Mouse (Mus musculus) small intestine, adult 2 months (tissue): Measurements from ENCODE around the gene Cacna2d4. TPM values are rescaled to one million over a fixed set of nuclear protein-coding genes. Genes with fewer than 3 reads are reported as not detected.
A peak's percentile ranks its signal among the peaks of the same experiment; 100 is the strongest.

ENCODE experiments used
- H3K27ac ChIP-seq: fragments of 200-500 bp; 2 replicates; pipeline ENCODE4 v1.5.1; 2012; ENCODE audit warnings: low read depth, low read length, control low read depth, inconsistent platforms; ENCODE audit not compliant: insufficient read depth
- H3K27me3 ChIP-seq: fragments of 200-500 bp; 2 replicates; pipeline ENCODE4 v1.6.1; 2012; ENCODE audit warnings: mild to moderate bottlenecking, moderate library complexity, low read length, inconsistent platforms; ENCODE audit not compliant: control insufficient read depth, insufficient read depth
- H3K36me3 ChIP-seq: fragments of 200-500 bp; 2 replicates; pipeline ENCODE4 v1.6.1; 2012; ENCODE audit warnings: mild to moderate bottlenecking, low read length, control low read depth, inconsistent platforms; ENCODE audit not compliant: control insufficient read depth, insufficient read depth
- H3K4me1 ChIP-seq: fragments of 200-500 bp; 2 replicates; pipeline ENCODE4 v1.6.1; 2012; ENCODE audit warnings: low read length, inconsistent platforms, mixed read lengths; ENCODE audit not compliant: control insufficient read depth, insufficient read depth, insufficient read length
- H3K4me3 ChIP-seq: fragments of 200-500 bp; 2 replicates; pipeline ENCODE4 v1.5.1; 2012; ENCODE audit warnings: low read depth, mild to moderate bottlenecking, control low read depth, inconsistent platforms, low read length, moderate library complexity
- CTCF ChIP-seq: fragments of 200-500 bp; IDR thresholded peaks from 2 replicates; pipeline ENCODE4 v1.5.1; 2012; ENCODE audit warnings: low read depth, mild to moderate bottlenecking, control low read depth, inconsistent platforms, low read length, moderate library complexity, mixed read lengths; ENCODE audit not compliant: insufficient replicate concordance, insufficient read length; ENCODE audit errors: extremely low read depth
- POLR2A ChIP-seq: fragments of 200-500 bp; IDR thresholded peaks from 2 replicates; pipeline ENCODE4 v1.6.1; 2012; ENCODE audit warnings: low read depth, mild to moderate bottlenecking, control low read depth, inconsistent platforms, low read length, moderate library complexity
- WGBS: fragments of 180-500 bp; shearing (Covaris S2); methylation state at CpG from one replicate; pipeline ENCODE4 v1.1.7; 2018; 5-methylcytosine and 5-hydroxymethylcytosine counted together
- polyA plus RNA-seq: library from polyadenylated mRNA; depleted of rRNA; stranded (reverse); fragments of >200 nt; gene quantifications from 2 replicates; pipeline ENCODE4 v1.2.3, GENCODE M21; 2012

Gene Cacna2d4
- polyA plus RNA-seq, 1 experiment: 0.32 TPM

DNA sequence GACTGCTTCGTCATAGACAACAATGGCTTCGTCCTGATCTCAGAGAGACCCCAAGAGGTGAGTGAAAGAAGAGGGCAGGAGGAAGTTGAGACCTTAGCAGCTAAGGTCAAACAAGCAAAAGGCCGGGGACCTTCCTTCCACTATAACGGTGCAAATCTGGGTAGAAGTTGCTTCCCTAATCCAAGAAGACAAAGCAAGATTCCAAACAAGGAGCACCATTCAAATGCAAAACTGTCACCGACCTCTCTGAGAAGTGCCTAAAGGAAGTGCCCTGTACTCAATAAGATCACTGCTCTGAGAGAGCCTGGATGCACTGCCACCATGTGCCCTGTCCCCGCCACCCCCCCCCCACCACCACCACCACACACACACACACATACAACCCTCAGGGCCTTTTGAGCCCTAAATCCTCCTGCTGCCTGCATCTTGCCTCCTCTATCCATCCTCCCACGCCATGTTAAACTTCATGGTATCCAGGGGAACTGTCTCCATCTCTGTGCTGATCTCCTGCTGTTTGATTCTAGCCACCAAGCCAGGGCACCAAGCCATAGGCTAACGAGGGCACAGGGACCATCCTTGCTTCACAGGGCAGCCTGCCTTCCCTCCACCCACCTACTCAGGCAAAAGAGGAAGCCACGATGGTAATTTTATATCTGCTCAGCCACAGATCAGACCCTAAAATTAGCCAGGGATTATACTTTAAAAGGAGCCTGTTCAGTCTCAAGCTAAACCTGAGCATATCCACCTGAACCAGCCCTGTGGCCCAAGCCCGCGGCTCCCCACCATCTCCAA, 102.0 kb downstream of the Cacna2d4 start:
- Histone ChIP-seq H3K27me3 (no peaks in the 10 kb centered on the region), H3K4me1 (no peaks in the 10 kb centered on the region), H3K4me3 (no peak overlapping the region), H3K27ac (no peak overlapping the region), H3K36me3 (no peaks in the 10 kb centered on the region)
- TF ChIP-seq CTCF (no peak), POLR2A (no peak)
- WGBS: 52% methylated on average over 11 of the region's 11 CpGs

DNA sequence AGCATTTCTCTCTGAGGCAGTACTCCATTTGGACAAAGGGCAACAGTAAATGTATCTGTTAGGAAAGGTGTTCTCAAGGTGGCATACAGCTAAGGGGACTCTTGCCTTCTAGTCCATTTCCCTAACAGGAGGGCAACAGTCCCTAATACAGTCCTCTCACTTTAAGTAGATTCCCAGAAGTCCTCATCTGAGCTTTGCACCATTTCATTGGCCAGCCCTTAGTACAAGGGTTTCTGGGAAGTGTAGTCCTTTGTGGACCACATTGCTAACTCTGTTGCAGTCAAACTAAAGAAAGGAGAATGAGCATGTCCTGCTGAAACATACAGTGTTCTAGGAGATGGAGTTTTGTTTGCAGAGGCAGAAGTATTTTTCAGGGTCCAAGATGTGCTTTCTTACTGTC, 105.1 kb downstream of the Cacna2d4 start:
- H3K27ac ChIP-seq: no peak overlapping the region
- no peaks in the 10 kb centered on the region for H3K36me3 ChIP-seq
- H3K4me3 ChIP-seq: no peak overlapping the region
- TF ChIP-seq POLR2A (no peak), CTCF (no peak)
- H3K27me3 ChIP-seq: no peaks in the 10 kb centered on the region
- H3K4me1 ChIP-seq: no peaks in the 10 kb centered on the region

DNA sequence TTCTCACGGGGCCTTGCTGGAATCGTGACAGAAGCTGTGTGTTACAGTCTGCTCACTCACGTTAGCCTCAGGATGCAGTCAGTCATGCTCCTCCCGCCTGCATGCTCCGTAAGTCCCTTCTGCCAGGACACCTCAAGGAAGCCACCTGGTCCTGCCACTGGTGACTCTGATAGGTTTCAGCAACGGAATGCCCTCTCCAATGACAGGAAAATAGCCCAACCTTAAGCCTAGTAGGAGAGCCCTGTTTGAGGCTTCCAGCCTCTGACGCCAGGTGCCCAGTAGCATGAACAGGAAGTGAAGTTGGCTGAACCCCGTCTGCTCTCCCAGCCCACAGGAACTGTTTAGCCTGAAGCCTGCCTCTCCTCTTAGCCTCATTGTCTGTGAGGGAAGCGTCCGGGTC, 109.9 kb downstream of the Cacna2d4 start:
- H3K4me3 ChIP-seq: 0 out of 2 replicates have a peak overlapping the region, but pooled peaks have one; percentile 16
- no peaks in the 10 kb centered on the region for H3K36me3 ChIP-seq
- no peaks in the 10 kb centered on the region for H3K27me3 ChIP-seq
- no peak overlapping the region for H3K27ac ChIP-seq
- no peak for TF ChIP-seq POLR2A
- TF ChIP-seq CTCF: no peak
- no peaks in the 10 kb centered on the region for H3K4me1 ChIP-seq
- WGBS: 37% methylated on average over 10 of the region's 10 CpGs

DNA sequence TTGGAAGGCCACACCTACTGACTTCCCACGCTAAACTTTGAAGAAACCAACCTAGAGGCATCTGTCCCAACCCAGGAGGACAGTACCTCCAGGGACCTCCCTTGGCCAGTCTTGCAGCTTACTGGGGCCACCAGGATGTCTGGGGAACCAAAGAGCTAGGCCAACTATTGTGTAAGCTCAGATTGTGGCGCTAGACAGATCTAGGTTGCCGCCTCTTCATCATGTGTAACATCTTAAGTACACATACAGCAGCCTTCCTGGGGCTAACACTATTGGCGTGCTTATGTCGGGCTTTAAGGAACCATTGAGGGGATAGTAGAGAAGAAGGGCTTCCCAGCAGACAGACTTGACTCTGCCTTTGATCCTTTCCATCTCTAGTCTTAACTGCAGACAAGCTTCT, 111.5 kb downstream of the Cacna2d4 start:
- Histone ChIP-seq H3K4me1 (no peaks in the 10 kb centered on the region), H3K27me3 (no peaks in the 10 kb centered on the region), H3K27ac (no peak overlapping the region), H3K4me3 (no peak overlapping the region), H3K36me3 (no peaks in the 10 kb centered on the region)
- no peak for TF ChIP-seq CTCF
- TF ChIP-seq POLR2A: no peak
- WGBS: 56% methylated on average over 5 of the region's 5 CpGs

DNA sequence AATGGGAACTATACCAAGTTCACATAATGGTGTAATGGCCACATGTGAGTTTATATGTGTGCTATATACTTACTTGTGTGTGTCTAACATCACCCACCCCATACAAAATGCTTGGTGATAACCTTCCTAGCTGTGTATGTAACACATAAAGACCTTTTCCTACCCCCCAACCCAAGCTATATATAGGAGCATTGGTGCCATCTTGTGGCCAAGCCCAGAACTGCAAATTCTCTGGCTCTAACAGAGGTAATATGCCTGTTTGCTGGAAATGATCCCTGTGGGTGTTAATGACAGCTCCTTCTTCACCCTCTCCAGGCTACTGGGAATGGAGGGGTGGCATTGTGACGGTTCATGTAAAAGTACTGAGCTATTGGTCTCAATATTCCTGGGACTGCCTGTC, 111.9 kb downstream of the Cacna2d4 start:
- Histone ChIP-seq H3K36me3 (0 out of 2 replicates have a peak, but pooled peaks cover 1% of the 10 kb centered on the region), H3K4me1 (no peaks in the 10 kb centered on the region), H3K27ac (no peak overlapping the region), H3K27me3 (no peaks in the 10 kb centered on the region), H3K4me3 (no peak overlapping the region)
- TF ChIP-seq CTCF (peak; percentile 18; the same call in 1 of the 2 replicates), POLR2A (no peak)
- 3% methylated on average over 1 of the region's 1 CpGs for WGBS

DNA sequence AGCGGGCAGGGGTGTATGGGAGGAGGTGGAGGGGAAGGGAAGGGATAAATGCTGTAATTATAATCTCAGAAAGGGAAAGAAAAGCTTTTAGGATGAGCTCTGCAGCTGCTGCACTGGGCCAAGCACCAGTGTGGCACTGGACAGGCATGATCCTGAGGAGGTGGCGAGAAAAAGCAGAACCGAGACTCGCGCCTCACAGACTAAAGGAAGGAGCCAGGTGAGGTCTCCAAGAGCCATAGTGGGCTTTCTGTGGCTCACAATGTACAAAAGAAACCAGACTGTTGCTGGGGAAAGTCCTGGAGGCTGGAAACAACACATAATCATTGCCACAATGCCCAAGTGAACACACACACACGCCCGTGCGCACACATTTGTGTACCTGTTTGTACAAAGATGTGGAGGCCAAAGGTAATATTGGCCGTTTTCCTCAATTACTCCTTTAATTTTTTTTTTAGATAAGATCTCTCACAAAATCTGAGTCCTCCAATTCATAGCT, 114.4 kb downstream of the Cacna2d4 start:
- H3K36me3 ChIP-seq: peaks cover 25% of the 10 kb centered on the region
- WGBS: 72% methylated on average over 9 of the region's 9 CpGs
- H3K4me1 ChIP-seq: no peaks in the 10 kb centered on the region
- H3K27me3 ChIP-seq: no peaks in the 10 kb centered on the region
- TF ChIP-seq CTCF (no peak), POLR2A (no peak)
- H3K4me3 ChIP-seq: no peak overlapping the region
- H3K27ac ChIP-seq: no peak overlapping the region

DNA sequence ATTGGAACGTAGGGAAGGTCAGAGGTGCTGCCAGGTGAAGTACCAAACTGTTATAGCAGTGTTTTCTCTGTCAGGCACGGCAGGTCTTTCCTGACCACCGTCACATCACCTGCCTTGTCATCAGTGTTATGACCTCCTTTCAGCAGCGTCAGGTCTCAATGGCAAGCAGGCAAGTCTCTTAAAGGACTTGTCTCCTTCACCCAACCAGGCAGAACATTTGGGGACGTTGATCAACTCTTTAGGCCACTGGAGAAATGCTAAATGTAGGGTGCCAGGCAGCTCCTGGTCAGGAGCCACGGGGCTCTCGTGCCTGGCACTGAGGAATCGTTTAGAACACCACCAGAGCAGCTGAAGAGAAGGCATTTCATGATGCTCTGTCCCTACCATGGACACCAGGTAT, 115.3 kb downstream of the Cacna2d4 start:
- TF ChIP-seq POLR2A (no peak), CTCF (no peak)
- 78% methylated on average over 8 of the region's 8 CpGs for WGBS

DNA sequence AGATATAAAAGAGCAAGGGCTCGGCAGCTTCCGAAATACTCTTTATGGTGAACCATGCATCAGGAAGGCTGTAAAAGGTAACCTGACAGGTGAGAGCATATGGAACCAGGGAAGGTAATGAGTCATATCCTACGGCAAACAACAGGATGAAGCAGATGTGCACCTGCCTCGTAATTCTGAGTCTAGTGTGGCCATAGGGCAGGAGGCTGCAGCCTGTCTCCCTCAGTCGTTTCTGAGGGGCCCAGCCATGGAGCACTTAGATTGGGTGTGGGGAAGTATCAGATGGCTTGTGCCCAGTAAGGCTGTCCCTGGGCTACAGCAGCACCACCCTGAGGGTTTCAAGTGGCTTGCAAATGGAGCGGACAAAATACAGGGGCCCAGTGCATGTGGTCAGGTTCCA, 116.2 kb downstream of the Cacna2d4 start:
- Histone ChIP-seq H3K4me1 (no peaks in the 10 kb centered on the region), H3K4me3 (no peak overlapping the region), H3K27me3 (no peaks in the 10 kb centered on the region), H3K36me3 (peaks cover 39% of the 10 kb centered on the region), H3K27ac (no peak overlapping the region)
- WGBS: 37% methylated on average over 6 of the region's 6 CpGs
- TF ChIP-seq CTCF (no peak), POLR2A (no peak)

More for the DNA sequence above, 115.3 kb downstream of the Cacna2d4 start:
- Histone ChIP-seq H3K4me1 (no peaks in the 10 kb centered on the region), H3K27me3 (no peaks in the 10 kb centered on the region), H3K4me3 (no peak overlapping the region), H3K27ac (no peak overlapping the region), H3K36me3 (peaks cover 34% of the 10 kb centered on the region)
